Mouse (Mus musculus) heart, postnatal 25 days (tissue): Measurements from ENCODE around the gene Aebp2. TPM values are rescaled to one million over a fixed set of nuclear protein-coding genes. Genes with fewer than 3 reads are reported as not detected.
"Not testable (repeated sequence)": the region's sequence is repeated elsewhere in the genome, so short reads cannot be mapped to it uniquely, and the experiment has no call there.

Experiments
- DNase-seq: peaks from one replicate; pipeline ENCODE4 v3.0.0; 2022; ENCODE audit warnings: low spot score
- intact Hi-C: fragments of 180-260 bp; cut with DNase I; formaldehyde crosslinking; loops from one replicate; pipeline ENCODE4 v1.15.1; 2025
- total RNA-seq, 2 experiments: library from RNA; stranded (reverse); gene quantifications; 2 replicates each; pipeline ENCODE4 v1.2.3; 2021

Gene Aebp2
- total RNA-seq, 2 experiments from 2014 or later = 35.7 to 36.5 TPM

GRCm38 (mm10) chr6:140642655-140643054 is 20.2 kb downstream of the Aebp2 start:
- DNase-seq = no peak

GRCm38 (mm10) chr6:140645931-140646330 is 23.5 kb downstream of the Aebp2 start:
- no peak for DNase-seq
- intact Hi-C loops = loop anchor here (5.0 kb wide), 1 partner anchor 66 kb away; no protein-coding TSS in a partner anchor

More at GRCm38 (mm10) chr6:140642655-140643054, 20.2 kb downstream of the Aebp2 start:
- intact Hi-C loops = no loop called here

GRCm38 (mm10) chr6:140646892-140647291 is 24.4 kb downstream of the Aebp2 start:
- intact Hi-C loops = loop anchor here (5.0 kb wide), 1 partner anchor 65 kb away; no protein-coding TSS in a partner anchor

GRCm38 (mm10) chr6:140649812-140650211 is 27.3 kb downstream of the Aebp2 start:
- intact Hi-C loops = loop anchor here (5.0 kb wide), 1 partner anchor 62 kb away; no protein-coding TSS in a partner anchor
- no peak for DNase-seq

More at GRCm38 (mm10) chr6:140646892-140647291, 24.4 kb downstream of the Aebp2 start:
- DNase-seq = no peak

- intact Hi-C loops = no loop called here
- DNase-seq = no peak
These were observed 29.5 kb downstream of the Aebp2 start for GRCm38 (mm10) chr6:140651923-140652322.

GRCm38 (mm10) chr6:140655451-140655850 is 33.0 kb downstream of the Aebp2 start:
- no peak for DNase-seq
- intact Hi-C loops = no loop called here

GRCm38 (mm10) chr6:140656991-140657390 is 34.5 kb downstream of the Aebp2 start:
- intact Hi-C loops = no loop called here

GRCm38 (mm10) chr6:140657920-140658522 is 35.6 kb downstream of the Aebp2 start:
- DNase-seq = no peak
- intact Hi-C loops = no loop called here

More at GRCm38 (mm10) chr6:140656991-140657390, 34.5 kb downstream of the Aebp2 start:
- no peak for DNase-seq

GRCm38 (mm10) chr6:140661111-140661510 is 38.6 kb downstream of the Aebp2 start:
- no peak for DNase-seq
- intact Hi-C loops = no loop called here

GRCm38 (mm10) chr6:140661777-140662176 is 39.3 kb downstream of the Aebp2 start:
- intact Hi-C loops = no loop called here
- DNase-seq = no peak

GRCm38 (mm10) chr6:140662290-140662689 is 39.8 kb downstream of the Aebp2 start:
- no peak for DNase-seq
- intact Hi-C loops = no loop called here

GRCm38 (mm10) chr6:140662697-140663096 is 40.2 kb downstream of the Aebp2 start:
- DNase-seq, intact Hi-C loops: not testable (repeated sequence)

- no peak for DNase-seq
- intact Hi-C loops = no loop called here
These were observed 42.1 kb downstream of the Aebp2 start for GRCm38 (mm10) chr6:140664611-140665010.

- intact Hi-C loops = no loop called here
- no peak for DNase-seq
These were observed 44.2 kb downstream of the Aebp2 start for GRCm38 (mm10) chr6:140666486-140667240.

GRCm38 (mm10) chr6:140667289-140667906 is 44.9 kb downstream of the Aebp2 start:
- intact Hi-C loops = no loop called here
- no peak for DNase-seq

GRCm38 (mm10) chr6:140674414-140674813 is 52.0 kb downstream of the Aebp2 start:
- no peak for DNase-seq
- intact Hi-C loops = no loop called here

GRCm38 (mm10) chr6:140676094-140676493 is 53.6 kb downstream of the Aebp2 start:
- intact Hi-C loops = no loop called here
- no peak for DNase-seq

GRCm38 (mm10) chr6:140677041-140677440 is 54.6 kb downstream of the Aebp2 start:
- intact Hi-C loops = no loop called here

GRCm38 (mm10) chr6:140677960-140678359 is 55.5 kb downstream of the Aebp2 start:
- intact Hi-C loops = no loop called here
- no peak for DNase-seq

More at GRCm38 (mm10) chr6:140677041-140677440, 54.6 kb downstream of the Aebp2 start:
- DNase-seq = no peak

GRCm38 (mm10) chr6:140678658-140679271 is 56.3 kb downstream of the Aebp2 start:
- DNase-seq = no peak
- intact Hi-C loops = no loop called here
